Mouse (Mus musculus): Measurements from ENCODE around the gene Ccser1. TPM values are rescaled to one million over a fixed set of nuclear protein-coding genes. Genes with fewer than 3 reads are reported as not detected.
"Not testable (repeated sequence)": the region's sequence is repeated elsewhere in the genome, so short reads cannot be mapped to it uniquely, and the experiment has no call there.

Ccser1 gene
- total RNA-seq, 2 experiments from 2014 or later, result 47.0 to 49.7 TPM

GRCm38 (mm10) chr6:61217717-61218116 lies 37.6 kb downstream of the Ccser1 start:
- DNase-seq, result no peak
- intact Hi-C loops (cut with DNase I), result no loop called here

DNA sequence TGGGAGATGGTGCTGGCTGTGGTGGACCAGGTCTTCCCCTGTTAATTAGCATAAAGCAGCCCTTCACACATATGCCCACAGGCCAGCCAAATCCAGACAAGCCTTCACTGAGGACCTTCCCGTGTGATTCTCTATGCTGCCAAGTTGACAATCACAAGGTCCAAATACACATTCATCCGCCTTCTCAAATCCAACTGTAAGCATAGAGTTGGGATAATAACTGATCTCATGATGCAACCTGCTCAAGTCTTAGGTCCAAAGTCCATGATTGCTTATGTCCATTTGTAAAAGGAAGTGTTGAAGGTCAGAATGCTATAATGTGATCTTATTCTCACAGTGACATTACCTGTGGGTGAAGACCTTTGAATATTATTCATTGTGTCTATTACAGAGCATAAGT lies 43.4 kb downstream of the Ccser1 start:
- no peak for DNase-seq
- intact Hi-C loops (cut with DNase I), result no loop called here

DNA sequence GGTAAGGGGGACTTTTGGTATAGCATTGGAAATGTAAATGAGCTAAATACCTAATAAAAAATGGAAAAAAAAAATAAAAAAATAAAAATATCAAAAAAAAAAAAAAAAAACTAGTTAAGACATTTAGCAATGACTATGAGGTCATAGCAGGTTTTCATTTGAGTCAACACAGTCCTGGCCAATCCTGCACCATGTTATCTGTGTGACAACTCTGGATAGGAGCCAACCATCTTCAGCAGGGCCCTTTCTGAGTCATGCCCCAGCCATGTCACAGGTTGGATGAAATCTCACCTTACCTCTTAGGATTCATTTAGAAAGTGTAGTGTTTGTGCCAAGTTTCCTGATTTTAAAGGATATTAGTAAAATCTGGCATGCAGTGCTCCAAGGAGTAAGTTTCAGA lies 45.2 kb downstream of the Ccser1 start:
- intact Hi-C loops (cut with DNase I), result no loop called here

GRCm38 (mm10) chr6:61230058-61230718 lies 50.1 kb downstream of the Ccser1 start:
- intact Hi-C loops (cut with DNase I), result no loop called here
- no peak for DNase-seq

More for the DNA sequence above, 45.2 kb downstream of the Ccser1 start:
- DNase-seq, result no peak

- intact Hi-C loops (cut with DNase I), result no loop called here
- DNase-seq, result no peak
Observed at GRCm38 (mm10) chr6:61233060-61233459, 52.9 kb downstream of the Ccser1 start.

- intact Hi-C loops (cut with DNase I), result no loop called here
Observed at GRCm38 (mm10) chr6:61233548-61234187, 53.5 kb downstream of the Ccser1 start.

DNA sequence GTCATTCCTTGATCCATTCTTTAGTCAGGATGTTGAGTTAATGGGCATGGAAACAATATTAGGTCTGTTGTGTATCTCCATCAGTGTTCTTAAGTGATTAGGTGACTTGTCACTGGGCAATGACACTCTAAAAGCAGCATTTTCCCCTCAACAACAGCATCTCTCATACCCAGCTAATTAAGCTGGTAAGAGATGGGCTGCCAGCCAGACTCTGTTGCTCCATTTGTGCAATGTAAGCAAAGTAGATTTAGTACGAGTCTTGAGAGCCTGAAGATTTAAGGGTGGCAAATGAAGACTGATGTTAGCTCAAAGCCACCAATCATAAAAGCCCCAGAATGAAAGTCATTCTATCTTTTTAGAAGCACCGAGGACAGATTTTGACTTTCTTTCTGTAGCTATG lies 60.5 kb downstream of the Ccser1 start:
- intact Hi-C loops (cut with DNase I), result no loop called here
- no peak for DNase-seq

More at GRCm38 (mm10) chr6:61233548-61234187, 53.5 kb downstream of the Ccser1 start:
- DNase-seq, result no peak

GRCm38 (mm10) chr6:61242556-61242955 lies 62.4 kb downstream of the Ccser1 start:
- intact Hi-C loops (cut with DNase I), result no loop called here
- no peak for DNase-seq

DNA sequence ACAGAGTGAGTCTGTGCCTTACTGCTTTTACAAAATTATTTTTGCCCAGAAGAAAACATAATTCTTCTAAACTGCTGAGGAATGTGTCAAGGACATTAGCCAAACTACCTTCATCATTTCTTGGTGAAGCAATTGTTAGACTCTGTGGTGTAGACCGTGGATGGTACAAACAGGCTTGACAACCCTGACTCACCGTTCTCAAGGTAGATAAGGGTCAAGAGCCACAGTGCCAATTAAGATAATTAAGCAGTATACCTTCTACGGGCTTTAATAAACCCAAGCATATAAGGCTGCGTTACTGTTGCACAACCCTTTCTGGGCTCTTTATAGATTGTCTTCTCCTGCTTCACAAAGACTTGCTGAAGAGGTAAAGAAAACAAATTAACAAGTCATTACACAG lies 66.4 kb downstream of the Ccser1 start:
- intact Hi-C loops (cut with DNase I), result no loop called here

GRCm38 (mm10) chr6:61247842-61248472 lies 67.8 kb downstream of the Ccser1 start:
- intact Hi-C loops (cut with DNase I), result no loop called here
- DNase-seq, result no peak

More for the DNA sequence above, 66.4 kb downstream of the Ccser1 start:
- DNase-seq, result no peak

DNA sequence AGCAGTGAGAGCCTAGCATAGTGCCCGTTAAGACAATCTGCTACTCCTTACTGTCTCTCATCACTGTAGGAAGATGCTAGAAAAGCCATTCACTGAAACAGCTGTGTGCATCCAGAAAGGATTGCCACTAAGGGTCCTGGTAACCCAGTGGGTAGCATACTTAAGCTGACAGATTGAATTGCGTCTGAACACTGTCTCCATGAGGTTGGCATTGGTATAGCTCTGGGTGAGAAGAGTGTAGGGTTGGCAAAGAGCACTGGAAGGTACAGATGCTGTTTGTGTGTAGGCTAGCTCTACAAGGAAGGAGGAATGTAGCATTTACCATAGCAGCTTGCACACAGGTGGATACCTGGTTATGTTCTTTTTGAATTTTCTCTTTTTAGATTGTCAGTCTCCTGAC lies 68.6 kb downstream of the Ccser1 start:
- DNase-seq, result peak; percentile 1
- intact Hi-C loops (cut with DNase I), result no loop called here

DNA sequence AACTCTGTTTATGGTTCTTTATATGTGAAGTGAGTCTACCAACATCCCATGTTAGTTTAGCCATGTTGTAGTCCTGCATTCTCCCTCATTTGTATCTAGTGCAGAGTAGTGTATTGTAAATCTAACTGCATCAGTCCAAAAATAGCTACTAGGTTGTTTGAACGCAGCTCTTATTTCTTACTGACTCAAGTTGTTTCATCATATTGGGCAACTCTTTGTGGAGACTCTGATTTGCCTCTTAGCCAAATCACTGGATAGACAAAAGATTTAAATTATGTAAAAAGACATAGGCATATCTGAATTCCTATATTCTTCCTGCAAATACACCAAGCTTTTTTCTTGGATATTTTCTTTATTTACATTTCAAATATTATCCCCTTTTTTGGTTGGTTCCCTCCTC lies 71.1 kb downstream of the Ccser1 start:
- no peak for DNase-seq
- intact Hi-C loops (cut with DNase I), result no loop called here

DNA sequence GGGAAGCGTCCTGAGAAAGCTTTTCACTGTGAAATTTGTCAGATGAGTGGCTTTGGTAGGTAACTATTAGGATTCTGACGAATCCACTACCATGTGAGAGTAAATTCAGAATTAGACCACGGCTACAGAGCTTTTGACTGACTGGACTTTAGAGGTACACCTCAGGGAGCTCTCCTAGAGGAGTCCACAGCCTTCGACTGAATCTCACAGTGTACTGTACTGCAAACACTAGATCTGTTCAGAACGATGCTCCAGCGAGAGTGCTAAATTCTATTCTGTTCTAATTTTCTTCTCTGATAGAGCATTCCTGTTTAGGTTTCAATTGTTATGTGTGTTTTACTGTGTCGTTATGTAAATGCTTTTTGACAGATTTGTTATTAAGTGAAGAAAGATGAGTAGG lies 72.8 kb downstream of the Ccser1 start:
- intact Hi-C loops (cut with DNase I), result no loop called here
- DNase-seq, result no peak

DNA sequence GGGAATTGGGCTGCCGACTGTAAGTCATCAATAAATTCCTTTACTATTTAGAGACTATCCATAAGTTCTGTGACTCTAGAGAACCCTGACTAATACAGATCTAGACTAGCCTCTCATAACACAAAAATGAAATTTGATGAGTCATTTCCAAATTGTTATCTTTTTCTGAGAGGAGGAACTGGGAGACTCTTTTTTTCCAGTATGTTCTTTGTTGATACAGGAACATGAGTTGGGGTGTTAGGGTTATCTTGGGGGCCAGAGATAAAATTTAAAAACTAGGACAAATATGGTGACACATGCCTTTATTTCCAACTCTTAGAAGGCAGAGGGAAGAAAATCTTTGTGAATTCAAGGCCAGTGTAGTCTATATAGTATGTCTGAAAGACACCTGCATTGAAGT lies 75.8 kb downstream of the Ccser1 start:
- intact Hi-C loops (cut with DNase I); DNase-seq: not testable (repeated sequence)

GRCm38 (mm10) chr6:61258847-61259634 lies 78.9 kb downstream of the Ccser1 start:
- intact Hi-C loops (cut with DNase I), result no loop called here
- no peak for DNase-seq

DNA sequence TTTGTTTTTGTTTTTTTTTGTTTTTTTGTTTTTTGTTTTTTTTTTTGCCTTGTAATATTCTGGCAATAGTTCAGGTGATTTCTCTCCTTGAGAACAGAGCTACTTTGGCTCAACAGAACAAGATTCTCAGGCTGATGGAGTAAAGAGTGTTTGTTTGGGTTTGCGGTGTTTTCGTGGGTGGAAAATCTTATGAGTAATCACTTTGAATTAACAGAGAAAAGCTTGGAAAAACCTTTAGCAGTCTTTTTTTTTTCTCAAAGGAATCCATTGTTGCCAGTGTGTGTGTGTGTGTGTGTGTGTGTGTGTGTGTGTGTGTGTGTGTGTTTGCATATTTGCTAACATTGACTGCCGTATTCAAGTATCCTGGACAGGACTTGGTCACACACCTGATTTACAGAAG lies 81.3 kb downstream of the Ccser1 start:
- no peak for DNase-seq
- intact Hi-C loops (cut with DNase I), result no loop called here

DNA sequence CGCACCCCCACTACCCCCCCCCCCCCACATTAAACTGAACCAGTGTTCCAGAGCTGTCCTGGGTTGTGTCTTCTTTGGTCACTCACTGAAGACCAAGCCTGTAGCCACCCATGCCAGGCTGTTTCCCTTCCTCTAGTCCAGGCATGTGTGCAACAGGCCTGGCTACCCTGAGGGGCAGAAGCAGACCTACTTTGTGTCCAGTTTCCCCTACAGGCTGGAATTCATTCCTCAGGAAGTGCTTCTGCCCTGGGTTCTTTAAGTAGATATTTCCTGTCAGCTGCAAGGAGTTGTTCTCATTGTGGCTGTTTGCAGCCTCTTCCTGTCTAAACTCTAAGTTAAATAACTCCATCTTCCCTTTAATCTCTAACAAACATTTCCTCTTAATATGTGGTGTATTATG lies 82.3 kb downstream of the Ccser1 start:
- no peak for DNase-seq
- intact Hi-C loops (cut with DNase I), result no loop called here

GRCm38 (mm10) chr6:61263291-61263690 lies 83.2 kb downstream of the Ccser1 start:
- DNase-seq, result no peak
- intact Hi-C loops (cut with DNase I), result no loop called here

GRCm38 (mm10) chr6:61271033-61271432 lies 90.9 kb downstream of the Ccser1 start:
- intact Hi-C loops (cut with DNase I), result no loop called here

DNA sequence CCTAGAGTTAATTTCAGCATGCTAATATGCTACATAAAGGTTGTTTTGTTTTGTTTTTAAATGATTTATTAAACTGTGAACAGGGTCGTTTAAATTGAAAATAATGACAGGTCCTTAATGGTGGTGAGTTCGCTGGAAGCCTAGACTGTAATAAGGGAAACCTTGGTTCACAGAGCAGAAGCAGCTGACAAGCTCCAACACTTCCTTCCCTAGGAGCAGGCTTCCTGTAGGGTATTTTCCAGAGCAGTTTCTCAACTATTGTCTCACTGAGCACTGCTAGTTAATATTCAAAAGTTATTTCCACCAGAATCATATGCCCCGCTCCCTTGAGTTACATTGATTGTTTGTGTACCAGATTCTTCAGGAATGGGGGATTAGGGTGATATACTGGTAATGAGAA lies 93.3 kb downstream of the Ccser1 start:
- intact Hi-C loops (cut with DNase I), result no loop called here

More at GRCm38 (mm10) chr6:61271033-61271432, 90.9 kb downstream of the Ccser1 start:
- no peak for DNase-seq

DNA sequence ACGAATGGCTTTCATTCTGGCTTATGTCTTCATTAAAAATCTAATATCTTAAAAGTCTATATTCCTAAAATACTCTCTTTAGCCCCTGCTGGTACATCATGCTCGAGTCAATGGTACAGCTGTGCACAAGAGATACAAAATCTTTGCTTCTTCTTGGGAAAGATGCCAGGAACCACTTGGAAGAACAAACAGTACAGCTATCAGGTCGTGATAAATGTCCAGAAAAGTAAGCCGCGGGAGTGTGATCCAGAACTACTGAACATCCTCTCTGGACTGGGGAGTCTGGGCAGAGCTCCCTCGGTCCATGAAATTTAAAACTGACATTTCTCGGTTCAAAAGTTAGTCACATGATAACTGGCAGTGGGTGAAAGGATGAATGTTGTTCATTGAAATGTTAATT lies 99.4 kb downstream of the Ccser1 start:
- intact Hi-C loops (cut with DNase I), result no loop called here
- no peak for DNase-seq

More for the DNA sequence above, 93.3 kb downstream of the Ccser1 start:
- no peak for DNase-seq
